Mouse (Mus musculus) C2C12 (cell line): ENCODE data around the gene Cep57l1.
A peak's percentile ranks its signal among the peaks of the same experiment; 100 is the strongest.

ENCODE experiments used
- CEBPB ChIP-seq: IDR thresholded peaks from one replicate; pipeline ENCODE4 v1.6.1; 2011; ENCODE audit warnings: low read depth, mild to moderate bottlenecking, control low read depth, moderate library complexity
- CTCF ChIP-seq: IDR thresholded peaks from one replicate; pipeline ENCODE4 v1.5.1; 2011; ENCODE audit not compliant: control insufficient read depth, insufficient read depth, insufficient read length
- MYOD1 ChIP-seq: IDR thresholded peaks from one replicate; pipeline ENCODE4 v1.6.1; 2011; ENCODE audit warnings: low read depth; ENCODE audit not compliant: control insufficient read depth, insufficient read length
- MYOG ChIP-seq: IDR thresholded peaks from one replicate; pipeline ENCODE4 v1.6.1; 2011; ENCODE audit not compliant: control insufficient read depth, insufficient read length; ENCODE audit errors: extremely low read depth
- USF1 ChIP-seq: IDR thresholded peaks from one replicate; pipeline ENCODE4 v1.6.1; 2011; ENCODE audit warnings: low read depth, mild to moderate bottlenecking, control low read depth, moderate library complexity

DNA sequence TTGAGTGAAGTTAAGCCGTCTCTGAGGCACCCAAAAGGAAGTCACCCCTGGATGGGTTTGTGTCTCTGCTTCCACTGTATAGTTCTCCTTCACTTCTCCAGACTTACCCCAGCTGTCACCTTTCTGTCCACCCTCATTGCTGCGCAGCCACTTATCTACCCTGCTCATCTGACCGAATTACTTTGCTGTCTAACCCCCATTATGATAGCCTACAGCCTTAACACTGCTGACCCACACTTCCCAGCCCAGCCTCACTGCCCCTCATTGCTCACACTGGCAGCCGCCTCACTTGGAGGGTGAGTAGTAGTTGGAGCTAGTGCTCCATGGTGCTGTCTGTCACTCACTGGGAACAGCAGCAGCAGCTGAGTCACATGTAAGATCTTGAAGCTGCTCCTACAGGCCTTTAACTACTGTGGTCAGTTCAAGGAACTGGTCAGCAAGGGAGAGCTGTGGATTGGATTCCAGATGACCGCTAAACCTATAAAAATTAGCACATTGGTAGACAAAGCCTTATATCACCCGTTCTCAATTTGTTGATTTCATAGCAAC, 4.7 kb upstream of the Cep57l1 start:
- TF ChIP-seq CTCF (no peak), MYOD1 (peak; percentile 16), USF1 (no peak), CEBPB (no peak), MYOG (no peak)
